Mouse (Mus musculus) induced T-regulatory cell, adult 2 months (primary cell): ENCODE data around the gene Fibp.
"Not testable (repeated sequence)": the region's sequence is repeated elsewhere in the genome, so short reads cannot be mapped to it uniquely, and the experiment has no call there.

Source experiments
- DNase-seq: peaks from one replicate; pipeline ENCODE4 v3.0.0-alpha.2; 2012; ENCODE audit warnings: low read depth

The Fibp gene

GRCm38 (mm10) chr19:5488878-5489571 is 28.6 kb downstream of the Fibp start:
- peak; percentile 99 for DNase-seq

- not testable (repeated sequence) for DNase-seq
Observed at GRCm38 (mm10) chr19:5489721-5490120, 29.3 kb downstream of the Fibp start.

GRCm38 (mm10) chr19:5490313-5490897 is 30.0 kb downstream of the Fibp start, which contains the start of gene Cfl1:
TSS of gene Cfl1 (plus strand) at chr19:5490455.
- DNase-seq: peak; percentile 97

- peak; percentile 96 for DNase-seq
Observed at GRCm38 (mm10) chr19:5490898-5491708, 30.7 kb downstream of the Fibp start.

- DNase-seq: no peak
Observed at GRCm38 (mm10) chr19:5492641-5493040, 32.2 kb downstream of the Fibp start.

GRCm38 (mm10) chr19:5493301-5493721 is 32.9 kb downstream of the Fibp start:
- not testable (repeated sequence) for DNase-seq

- DNase-seq: no peak
Observed at GRCm38 (mm10) chr19:5494314-5494713, 33.9 kb downstream of the Fibp start.

GRCm38 (mm10) chr19:5495353-5496051 is 35.1 kb downstream of the Fibp start:
- DNase-seq: no peak

- no peak for DNase-seq
Observed at GRCm38 (mm10) chr19:5496052-5496370, 35.6 kb downstream of the Fibp start.

GRCm38 (mm10) chr19:5500330-5500875 is 40.0 kb downstream of the Fibp start:
- no peak for DNase-seq

- no peak for DNase-seq
Observed at GRCm38 (mm10) chr19:5503687-5504086, 43.3 kb downstream of the Fibp start, which contains the start of gene 1700020D05Rik. TSS of gene 1700020D05Rik (minus strand) at chr19:5503787.

GRCm38 (mm10) chr19:5510031-5511026 is 49.9 kb downstream of the Fibp start, which contains the start of gene Snx32:
TSS of gene Snx32 (minus strand) at chr19:5510538.
- DNase-seq: peak; percentile 97

GRCm38 (mm10) chr19:5511074-5511632 is 50.7 kb downstream of the Fibp start:
- no peak for DNase-seq

GRCm38 (mm10) chr19:5512091-5513004 is 51.9 kb downstream of the Fibp start:
- DNase-seq: peak; percentile 63

GRCm38 (mm10) chr19:5513005-5513349 is 52.6 kb downstream of the Fibp start:
- no peak for DNase-seq
